Mouse (Mus musculus) olfactory bulb, adult 2 months (tissue): ENCODE measurements around the gene Tgfb2.

Source experiments
- CTCF ChIP-seq: fragments of 200-500 bp; IDR thresholded peaks from 2 replicates; pipeline ENCODE4 v1.5.1; 2012; ENCODE audit warnings: low read depth, mild to moderate bottlenecking, low read length, moderate library complexity; ENCODE audit not compliant: insufficient read depth
- POLR2A ChIP-seq: fragments of 200-500 bp; IDR thresholded peaks from 2 replicates; pipeline ENCODE4 v1.6.1; 2012; ENCODE audit warnings: mild to moderate bottlenecking, low read depth, low read length, moderate library complexity; ENCODE audit not compliant: insufficient read depth

- TF ChIP-seq POLR2A (no peak), CTCF (no peak)
These were observed 7.0 kb downstream of the Tgfb2 start for GRCm38 (mm10) chr1:186698583-186699338.
